Mouse (Mus musculus): ENCODE measurements around the gene Ttc34. TPM values are rescaled to one million over a fixed set of nuclear protein-coding genes. Genes with fewer than 3 reads are reported as not detected.

Gene Ttc34
- polyA plus RNA-seq, 1 experiment from 2014 or later: 0.20 TPM

DNA sequence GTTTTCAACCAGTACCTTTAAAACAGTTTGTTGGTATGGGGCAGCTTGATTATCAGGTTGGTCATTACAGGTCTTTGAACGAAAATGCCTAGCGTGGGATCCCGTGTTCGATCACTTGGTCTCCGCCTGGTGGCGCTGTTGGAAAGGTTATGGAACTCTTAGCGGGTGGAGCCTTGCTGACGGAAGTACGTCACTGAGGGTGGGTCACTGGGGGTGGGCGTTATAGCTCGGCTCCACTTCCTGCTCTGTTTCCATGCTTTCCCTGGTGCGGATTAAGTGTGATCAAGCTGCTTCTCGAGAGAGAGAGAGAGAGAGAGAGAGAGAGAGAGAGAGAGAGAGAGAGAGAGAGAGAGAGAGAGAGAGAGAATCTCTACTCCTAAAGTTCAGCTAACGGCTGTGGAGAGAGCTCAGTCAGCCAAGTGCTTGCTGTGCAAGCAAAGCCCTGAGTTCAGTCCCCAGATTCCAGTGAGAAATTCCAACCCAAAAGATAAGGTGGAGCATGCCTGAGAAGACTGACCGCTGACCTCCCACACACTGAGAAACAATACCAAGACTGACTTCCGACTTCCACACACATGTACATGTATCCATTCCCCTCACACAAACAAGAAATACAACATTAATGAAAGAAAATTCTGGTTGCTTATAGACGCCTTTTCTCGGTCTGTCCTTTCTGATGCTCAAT is 40.7 kb downstream of the Ttc34 start:
- peak overlapping the region; percentile 41; the same call in 1 of the 2 replicates for H3K27ac ChIP-seq (ENCODE audit: low read depth, low read length)
- WGBS: 12% methylated on average over 18 of the region's 18 CpGs

GRCm38 (mm10) chr4:154880730-154881129 is 43.5 kb downstream of the Ttc34 start:
- 85% methylated on average over 6 of the region's 6 CpGs for WGBS
- H3K36me3 ChIP-seq (ENCODE audit: control insufficient read depth, insufficient read depth, low read length): no peaks in the 10 kb centered on the region
- H3K9ac ChIP-seq (ENCODE audit: low read length): no peak overlapping the region
- H3K9me3 ChIP-seq (ENCODE audit: control insufficient read depth, low read length): no peaks in the 10 kb centered on the region
- ATAC-seq (replicated peaks; ENCODE audit: low FRiP score) (no peak), DNase-seq (ENCODE audit: low spot score) (no peak)
- H3K4me3 ChIP-seq (ENCODE audit: low read depth, low read length): no peak overlapping the region
- no peaks in the 10 kb centered on the region for H3K27me3 ChIP-seq (ENCODE audit: control insufficient read depth, insufficient read depth, low read length)
- H3K4me1 ChIP-seq (replicated peaks; ENCODE audit: control insufficient read depth, insufficient read depth, low read length): 0 out of 2 replicates have a peak, but pooled peaks cover 2% of the 10 kb centered on the region
- H3K27ac ChIP-seq (ENCODE audit: low read depth, low read length): no peak overlapping the region
- H3K4me2 ChIP-seq (ENCODE audit: low read depth, low read length, severe bottlenecking): no peak overlapping the region

More for the DNA sequence above, 40.7 kb downstream of the Ttc34 start:
- 0 out of 2 replicates have a peak, but pooled peaks cover 2% of the 10 kb centered on the region for H3K4me1 ChIP-seq (replicated peaks; ENCODE audit: control insufficient read depth, insufficient read depth, low read length)
- peak overlapping the region; percentile 54 for H3K9ac ChIP-seq (ENCODE audit: low read length)
- H3K4me2 ChIP-seq (ENCODE audit: low read depth, low read length, severe bottlenecking): peak overlapping the region; percentile 57
- H3K9me3 ChIP-seq (ENCODE audit: control insufficient read depth, low read length): no peaks in the 10 kb centered on the region
- DNase-seq (ENCODE audit: low spot score) (peak; percentile 97), ATAC-seq (replicated peaks; ENCODE audit: low FRiP score) (peak; percentile 96)
- H3K27me3 ChIP-seq (ENCODE audit: control insufficient read depth, insufficient read depth, low read length): no peaks in the 10 kb centered on the region
- peak overlapping the region; percentile 27 for H3K4me3 ChIP-seq (ENCODE audit: low read depth, low read length)
- H3K36me3 ChIP-seq (ENCODE audit: control insufficient read depth, insufficient read depth, low read length): no peaks in the 10 kb centered on the region

GRCm38 (mm10) chr4:154882014-154882659 is 44.9 kb downstream of the Ttc34 start:
- no peak overlapping the region for H3K4me2 ChIP-seq (ENCODE audit: low read depth, low read length, severe bottlenecking)
- H3K4me3 ChIP-seq (ENCODE audit: low read depth, low read length): no peak overlapping the region
- no peak for ATAC-seq (replicated peaks; ENCODE audit: low FRiP score)
- H3K9me3 ChIP-seq (ENCODE audit: control insufficient read depth, low read length): no peaks in the 10 kb centered on the region
- WGBS: 32% methylated on average over 14 of the region's 14 CpGs
- no peaks in the 10 kb centered on the region for H3K27me3 ChIP-seq (ENCODE audit: control insufficient read depth, insufficient read depth, low read length)
- H3K27ac ChIP-seq (ENCODE audit: low read depth, low read length): no peak overlapping the region
- H3K9ac ChIP-seq (ENCODE audit: low read length): no peak overlapping the region
- no peak for DNase-seq (ENCODE audit: low spot score)
- no peaks in the 10 kb centered on the region for H3K36me3 ChIP-seq (ENCODE audit: control insufficient read depth, insufficient read depth, low read length)
- H3K4me1 ChIP-seq (replicated peaks; ENCODE audit: control insufficient read depth, insufficient read depth, low read length): 0 out of 2 replicates have a peak, but pooled peaks cover 2% of the 10 kb centered on the region

DNA sequence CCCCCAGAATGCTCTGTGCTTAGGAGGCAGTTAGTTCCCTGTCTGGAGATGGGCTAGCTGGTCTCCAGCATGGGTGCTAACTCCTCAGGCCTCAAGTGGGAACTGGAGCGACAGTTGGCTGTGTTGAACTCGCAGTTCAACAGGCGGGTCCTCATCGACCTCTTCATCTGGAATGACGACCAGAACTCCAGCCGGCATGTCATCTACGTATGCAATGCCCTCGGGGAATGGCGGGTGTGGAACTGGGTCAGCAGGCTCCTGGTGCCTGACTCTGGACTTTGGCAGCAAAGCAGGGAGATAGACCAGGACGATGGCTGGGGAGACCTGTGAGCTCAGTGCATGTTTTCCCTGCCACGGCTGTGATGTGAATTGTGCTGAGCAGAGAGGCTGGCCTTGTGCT is 48.2 kb downstream of the Ttc34 start:
- Histone ChIP-seq H3K36me3 (ENCODE audit: control insufficient read depth, insufficient read depth, low read length) (no peaks in the 10 kb centered on the region), H3K9ac (ENCODE audit: low read length) (no peak overlapping the region), H3K27me3 (ENCODE audit: control insufficient read depth, insufficient read depth, low read length) (no peaks in the 10 kb centered on the region), H3K27ac (ENCODE audit: low read depth, low read length) (no peak overlapping the region), H3K4me2 (ENCODE audit: low read depth, low read length, severe bottlenecking) (no peak overlapping the region), H3K4me1 (replicated peaks; ENCODE audit: control insufficient read depth, insufficient read depth, low read length) (no peaks in the 10 kb centered on the region), H3K4me3 (ENCODE audit: low read depth, low read length) (no peak overlapping the region), H3K9me3 (ENCODE audit: control insufficient read depth, low read length) (no peaks in the 10 kb centered on the region)
- no peak for ATAC-seq (replicated peaks; ENCODE audit: low FRiP score)
- WGBS: 81% methylated on average over 11 of the region's 11 CpGs
- DNase-seq (ENCODE audit: low spot score): no peak

GRCm38 (mm10) chr4:154886876-154887592 is 49.8 kb downstream of the Ttc34 start:
- H3K4me3 ChIP-seq (ENCODE audit: low read depth, low read length): no peak overlapping the region
- no peak overlapping the region for H3K9ac ChIP-seq (ENCODE audit: low read length)
- DNase-seq (ENCODE audit: low spot score): no peak
- H3K9me3 ChIP-seq (ENCODE audit: control insufficient read depth, low read length): no peaks in the 10 kb centered on the region
- H3K4me1 ChIP-seq (replicated peaks; ENCODE audit: control insufficient read depth, insufficient read depth, low read length): no peaks in the 10 kb centered on the region
- H3K27ac ChIP-seq (ENCODE audit: low read depth, low read length): no peak overlapping the region
- 78% methylated on average over 13 of the region's 13 CpGs for WGBS
- H3K36me3 ChIP-seq (ENCODE audit: control insufficient read depth, insufficient read depth, low read length): no peaks in the 10 kb centered on the region
- H3K27me3 ChIP-seq (ENCODE audit: control insufficient read depth, insufficient read depth, low read length): no peaks in the 10 kb centered on the region
- no peak for ATAC-seq (replicated peaks; ENCODE audit: low FRiP score)
- H3K4me2 ChIP-seq (ENCODE audit: low read depth, low read length, severe bottlenecking): no peak overlapping the region

GRCm38 (mm10) chr4:154887593-154888250 is 50.5 kb downstream of the Ttc34 start:
- DNase-seq (ENCODE audit: low spot score) (no peak), ATAC-seq (replicated peaks; ENCODE audit: low FRiP score) (no peak)
- Histone ChIP-seq H3K27me3 (ENCODE audit: control insufficient read depth, insufficient read depth, low read length) (no peaks in the 10 kb centered on the region), H3K36me3 (ENCODE audit: control insufficient read depth, insufficient read depth, low read length) (no peaks in the 10 kb centered on the region), H3K9ac (ENCODE audit: low read length) (no peak overlapping the region), H3K4me2 (ENCODE audit: low read depth, low read length, severe bottlenecking) (no peak overlapping the region), H3K4me3 (ENCODE audit: low read depth, low read length) (no peak overlapping the region), H3K4me1 (replicated peaks; ENCODE audit: control insufficient read depth, insufficient read depth, low read length) (no peaks in the 10 kb centered on the region), H3K27ac (ENCODE audit: low read depth, low read length) (no peak overlapping the region), H3K9me3 (ENCODE audit: control insufficient read depth, low read length) (no peaks in the 10 kb centered on the region)
- 79% methylated on average over 15 of the region's 15 CpGs for WGBS

- Histone ChIP-seq H3K9me3 (ENCODE audit: control insufficient read depth, low read length) (no peaks in the 10 kb centered on the region), H3K27me3 (ENCODE audit: control insufficient read depth, insufficient read depth, low read length) (no peaks in the 10 kb centered on the region), H3K4me3 (ENCODE audit: low read depth, low read length) (no peak overlapping the region), H3K4me1 (replicated peaks; ENCODE audit: control insufficient read depth, insufficient read depth, low read length) (no peaks in the 10 kb centered on the region), H3K36me3 (ENCODE audit: control insufficient read depth, insufficient read depth, low read length) (no peaks in the 10 kb centered on the region), H3K9ac (ENCODE audit: low read length) (no peak overlapping the region), H3K4me2 (ENCODE audit: low read depth, low read length, severe bottlenecking) (no peak overlapping the region), H3K27ac (ENCODE audit: low read depth, low read length) (no peak overlapping the region)
- DNase-seq (ENCODE audit: low spot score) (no peak), ATAC-seq (replicated peaks; ENCODE audit: low FRiP score) (no peak)
- WGBS: 94% methylated on average over 14 of the region's 14 CpGs
Observed at GRCm38 (mm10) chr4:154890887-154891286, 53.6 kb downstream of the Ttc34 start.

GRCm38 (mm10) chr4:154895549-154895948 is 58.3 kb downstream of the Ttc34 start:
- Histone ChIP-seq H3K36me3 (ENCODE audit: control insufficient read depth, insufficient read depth, low read length) (no peaks in the 10 kb centered on the region), H3K9me3 (ENCODE audit: control insufficient read depth, low read length) (no peaks in the 10 kb centered on the region), H3K4me2 (ENCODE audit: low read depth, low read length, severe bottlenecking) (no peak overlapping the region), H3K9ac (ENCODE audit: low read length) (no peak overlapping the region), H3K27me3 (ENCODE audit: control insufficient read depth, insufficient read depth, low read length) (no peaks in the 10 kb centered on the region), H3K4me1 (replicated peaks; ENCODE audit: control insufficient read depth, insufficient read depth, low read length) (0 out of 2 replicates have a peak, but pooled peaks cover 2% of the 10 kb centered on the region), H3K4me3 (ENCODE audit: low read depth, low read length) (no peak overlapping the region), H3K27ac (ENCODE audit: low read depth, low read length) (no peak overlapping the region)
- 82% methylated on average over 5 of the region's 5 CpGs for WGBS
- ATAC-seq (replicated peaks; ENCODE audit: low FRiP score): no peak
- DNase-seq (ENCODE audit: low spot score): peak; percentile 36

All from forebrain, embryonic 11.5 days (tissue).